Mouse (Mus musculus) ES-E14 (cell line): ENCODE results near the gene Prkcd.

Experiments used
- CHD2 ChIP-seq: IDR thresholded peaks from 2 replicates; pipeline ENCODE4 v1.6.1; 2014; ENCODE audit warnings: mild to moderate bottlenecking, low read depth, low read length, inconsistent platforms
- HCFC1 ChIP-seq: IDR thresholded peaks from 2 replicates; pipeline ENCODE4 v1.6.1; 2012; ENCODE audit warnings: low read length, inconsistent platforms, borderline replicate concordance; ENCODE audit not compliant: insufficient read depth
- ZC3H11A ChIP-seq: IDR thresholded peaks from 2 replicates; pipeline ENCODE4 v1.6.1; 2012; ENCODE audit warnings: low read depth, mild to moderate bottlenecking, inconsistent platforms, low read length, borderline replicate concordance

- TF ChIP-seq ZC3H11A (no peak), CHD2 (no peak), HCFC1 (no peak)
Observed at GRCm38 (mm10) chr14:30550232-30551070, 75.6 kb downstream of the Prkcd start.
